Mouse (Mus musculus) heart, embryonic 11.5 days (tissue): Measurements from ENCODE around the gene Calhm6. TPM values are rescaled to one million over a fixed set of nuclear protein-coding genes. Genes with fewer than 3 reads are reported as not detected.

Experiments used
- ATAC-seq: fragments of 200-750 bp; cut with Nextera tagmentation; replicated peaks from 2 replicates; pipeline ENCODE4 v1.8.0; 2017; ENCODE audit warnings: moderate library complexity; ENCODE audit not compliant: insufficient number of reproducible peaks, low FRiP score, low TSS enrichment
- H3K27ac ChIP-seq: fragments of 300-500 bp; sonication (generic); 2 replicates; pipeline ENCODE4 v1.5.1; 2014; ENCODE audit warnings: mild to moderate bottlenecking, low read depth, low read length
- H3K27me3 ChIP-seq: fragments of 300-500 bp; sonication (generic); 2 replicates; pipeline ENCODE4 v1.6.1; 2014; ENCODE audit warnings: mild to moderate bottlenecking, low read length, mixed read lengths; ENCODE audit not compliant: control insufficient read depth, insufficient read depth
- H3K36me3 ChIP-seq: fragments of 300-500 bp; sonication (generic); 2 replicates; pipeline ENCODE4 v1.6.1; 2014; ENCODE audit warnings: mild to moderate bottlenecking, low read length, moderate library complexity, mixed read lengths; ENCODE audit not compliant: control insufficient read depth, insufficient read depth
- H3K4me1 ChIP-seq: fragments of 300-500 bp; sonication (generic); 2 replicates; pipeline ENCODE4 v1.6.1; 2014; ENCODE audit warnings: low read length; ENCODE audit not compliant: control insufficient read depth, insufficient read depth
- H3K4me2 ChIP-seq: fragments of 300-500 bp; sonication (generic); 2 replicates; pipeline ENCODE4 v1.6.1; 2014; ENCODE audit warnings: mild to moderate bottlenecking, moderate library complexity
- H3K4me3 ChIP-seq: fragments of 300-500 bp; sonication (generic); 2 replicates; pipeline ENCODE4 v1.5.1; 2014; ENCODE audit warnings: low read depth, low read length
- H3K9ac ChIP-seq: fragments of 300-500 bp; sonication (generic); 2 replicates; pipeline ENCODE4 v1.6.1; 2014; ENCODE audit warnings: mild to moderate bottlenecking, low read depth, low read length, moderate library complexity
- H3K9me3 ChIP-seq: fragments of 300-500 bp; sonication (generic); replicated peaks from 2 replicates; pipeline ENCODE4 v1.6.1; 2016; ENCODE audit warnings: low read length; ENCODE audit not compliant: control insufficient read depth
- WGBS: fragments of 180-500 bp; shearing (Covaris S2); extraction: QIAGEN DNeasy Blood & Tissue Kit; methylation state at CpG from one replicate; pipeline ENCODE4 v1.1.7; 2014; ENCODE audit not compliant: insufficient replicate concordance; 5-methylcytosine and 5-hydroxymethylcytosine counted together
- polyA plus RNA-seq: library from polyadenylated mRNA; unstranded; fragments of >200 nt; fragmentation: Nextera tagmentation; extraction: Ambion mirVana; gene quantifications from 2 replicates; pipeline ENCODE4 v1.2.1, GENCODE M21; 2014

The Calhm6 gene
- polyA plus RNA-seq: 0.29 and 0.68 TPM in 2 replicates

- 0 out of 2 replicates have a peak, but pooled peaks cover 2% of the 10 kb centered on the region for H3K4me1 ChIP-seq
- WGBS: 17% methylated on average over 44 of the region's 44 CpGs
- ATAC-seq: peak; percentile 46; the same call in 1 of the 2 replicates
- H3K9me3 ChIP-seq: no peaks in the 10 kb centered on the region
- H3K27ac ChIP-seq: no peak within 1 kb of the TSS
- H3K4me2 ChIP-seq: peak within 1 kb of the TSS; percentile 75
- peak within 1 kb of the TSS; percentile 44 for H3K4me3 ChIP-seq
- H3K27me3 ChIP-seq: no peaks in the 10 kb centered on the region
- peak within 1 kb of the TSS; percentile 16; the same call in 1 of the 2 replicates for H3K9ac ChIP-seq
- H3K36me3 ChIP-seq: no peaks in the 10 kb centered on the region
These were observed at the start of gene Calhm6 for GRCm38 (mm10) chr10:34127392-34128378. Gene Calhm6 (minus strand): TSS chr10:34127984.

GRCm38 (mm10) chr10:34175870-34176606 is 48.3 kb upstream of the Calhm6 start:
- Histone ChIP-seq H3K4me2 (no peak overlapping the region), H3K4me1 (peaks cover 5% of the 10 kb centered on the region; the same call in 1 of the 2 replicates), H3K9me3 (no peaks in the 10 kb centered on the region), H3K4me3 (no peak overlapping the region), H3K27ac (no peak overlapping the region), H3K9ac (no peak overlapping the region), H3K36me3 (0 out of 2 replicates have a peak, but pooled peaks cover 2% of the 10 kb centered on the region), H3K27me3 (no peaks in the 10 kb centered on the region)
- 45% methylated on average over 8 of the region's 8 CpGs for WGBS
- ATAC-seq: no peak

- 57% methylated on average over 4 of the region's 4 CpGs for WGBS
- Histone ChIP-seq H3K36me3 (no peaks in the 10 kb centered on the region), H3K27ac (0 out of 2 replicates have a peak overlapping the region, but pooled peaks have one; percentile 22), H3K9ac (no peak overlapping the region), H3K4me1 (peaks cover 5% of the 10 kb centered on the region; the same call in 1 of the 2 replicates), H3K9me3 (no peaks in the 10 kb centered on the region), H3K4me3 (no peak overlapping the region), H3K27me3 (no peaks in the 10 kb centered on the region), H3K4me2 (no peak overlapping the region)
- no peak for ATAC-seq
These were observed 45.0 kb upstream of the Calhm6 start for GRCm38 (mm10) chr10:34172663-34173282.

GRCm38 (mm10) chr10:34171660-34172059 is 43.9 kb upstream of the Calhm6 start:
- no peak for ATAC-seq
- Histone ChIP-seq H3K9me3 (no peaks in the 10 kb centered on the region), H3K36me3 (no peaks in the 10 kb centered on the region), H3K4me1 (peaks cover 5% of the 10 kb centered on the region; the same call in 1 of the 2 replicates), H3K27ac (no peak overlapping the region), H3K27me3 (no peaks in the 10 kb centered on the region), H3K9ac (no peak overlapping the region), H3K4me2 (no peak overlapping the region), H3K4me3 (no peak overlapping the region)
- 78% methylated on average over 4 of the region's 4 CpGs for WGBS

- peaks cover 5% of the 10 kb centered on the region; the same call in 1 of the 2 replicates for H3K4me1 ChIP-seq
- no peak overlapping the region for H3K9ac ChIP-seq
- no peak for ATAC-seq
- no peaks in the 10 kb centered on the region for H3K36me3 ChIP-seq
- 83% methylated on average over 3 of the region's 3 CpGs for WGBS
- no peaks in the 10 kb centered on the region for H3K9me3 ChIP-seq
- H3K27me3 ChIP-seq: no peaks in the 10 kb centered on the region
- no peak overlapping the region for H3K4me3 ChIP-seq
- H3K27ac ChIP-seq: no peak overlapping the region
- no peak overlapping the region for H3K4me2 ChIP-seq
These were observed 43.4 kb upstream of the Calhm6 start for GRCm38 (mm10) chr10:34171191-34171590.

GRCm38 (mm10) chr10:34166971-34167370 is 39.2 kb upstream of the Calhm6 start:
- no peak overlapping the region for H3K4me2 ChIP-seq
- ATAC-seq: no peak
- H3K27me3 ChIP-seq: no peaks in the 10 kb centered on the region
- H3K4me3 ChIP-seq: no peak overlapping the region
- H3K9me3 ChIP-seq: no peaks in the 10 kb centered on the region
- no peaks in the 10 kb centered on the region; the same call in 1 of the 2 replicates for H3K4me1 ChIP-seq
- 41% methylated on average over 2 of the region's 2 CpGs for WGBS
- H3K9ac ChIP-seq: no peak overlapping the region
- H3K36me3 ChIP-seq: peaks cover 7% of the 10 kb centered on the region
- no peak overlapping the region for H3K27ac ChIP-seq

- H3K27me3 ChIP-seq: no peaks in the 10 kb centered on the region
- H3K27ac ChIP-seq: no peak overlapping the region
- H3K4me3 ChIP-seq: no peak overlapping the region
- WGBS: 86% methylated on average over 12 of the region's 12 CpGs
- ATAC-seq: no peak
- H3K4me2 ChIP-seq: no peak overlapping the region
- H3K9ac ChIP-seq: no peak overlapping the region
- no peaks in the 10 kb centered on the region for H3K9me3 ChIP-seq
- H3K36me3 ChIP-seq: peaks cover 3% of the 10 kb centered on the region; the same call in 1 of the 2 replicates
- H3K4me1 ChIP-seq: peaks cover 3% of the 10 kb centered on the region
These were observed 28.2 kb upstream of the Calhm6 start for GRCm38 (mm10) chr10:34155796-34156554.
